Mouse (Mus musculus) layer of hippocampus, postnatal 25 days (tissue): Measurements from ENCODE around the gene Hrh3. TPM values are rescaled to one million over a fixed set of nuclear protein-coding genes. Genes with fewer than 3 reads are reported as not detected.

ENCODE experiments used
- DNase-seq, 2 experiments: peaks; one replicate each; pipeline ENCODE4 v3.0.0; 2022; ENCODE audit warnings: mixed read lengths in 2 of 2, low spot score in 1 of 2; ENCODE audit errors: extremely low spot score in 1 of 2
- total RNA-seq, 2 experiments: library from RNA; stranded (reverse); gene quantifications; 2 replicates each; pipeline ENCODE4 v1.2.3; 2021

Gene Hrh3
- total RNA-seq: 10 to 100 TPM; 45.3 to 50.7 TPM

DNA sequence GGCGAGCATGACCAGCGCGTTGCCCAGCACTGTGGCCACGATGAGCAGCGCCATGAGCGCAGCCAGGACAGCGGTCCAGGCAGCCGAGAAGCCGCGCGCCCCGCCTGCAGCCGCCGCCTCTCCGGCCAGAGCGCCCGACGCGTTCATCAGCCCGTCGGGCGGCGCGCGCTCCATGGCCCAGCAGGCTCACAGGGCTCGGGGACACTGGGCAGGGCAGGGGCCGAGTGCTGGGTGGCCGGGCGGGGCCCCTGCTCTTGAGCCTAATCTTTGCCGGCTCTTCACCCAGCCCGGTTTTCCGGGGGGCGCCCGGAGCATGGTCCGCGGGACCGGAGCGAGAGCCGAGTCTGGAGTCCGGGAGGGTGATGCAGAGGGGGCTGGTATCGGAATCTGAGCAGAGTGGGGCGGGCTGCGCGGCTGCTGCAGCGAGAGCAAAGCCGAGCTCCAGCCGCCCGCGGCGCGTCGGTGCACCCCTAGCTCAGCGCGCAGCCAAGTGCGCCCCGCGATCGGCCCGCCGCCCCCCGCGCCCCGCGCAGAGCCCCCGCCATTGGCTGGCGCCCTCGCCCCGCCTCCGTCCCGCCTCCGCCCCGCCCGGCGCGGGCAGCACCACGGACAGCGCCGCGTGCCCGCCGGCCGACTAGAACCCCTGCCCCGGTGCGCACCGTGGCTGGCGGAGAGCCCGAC, at the start of gene Hrh3:
Gene Hrh3 (minus strand): TSS at position 511 of the 681 bp plus-strand sequence.
- peak; percentile 56 to 60 for DNase-seq

DNA sequence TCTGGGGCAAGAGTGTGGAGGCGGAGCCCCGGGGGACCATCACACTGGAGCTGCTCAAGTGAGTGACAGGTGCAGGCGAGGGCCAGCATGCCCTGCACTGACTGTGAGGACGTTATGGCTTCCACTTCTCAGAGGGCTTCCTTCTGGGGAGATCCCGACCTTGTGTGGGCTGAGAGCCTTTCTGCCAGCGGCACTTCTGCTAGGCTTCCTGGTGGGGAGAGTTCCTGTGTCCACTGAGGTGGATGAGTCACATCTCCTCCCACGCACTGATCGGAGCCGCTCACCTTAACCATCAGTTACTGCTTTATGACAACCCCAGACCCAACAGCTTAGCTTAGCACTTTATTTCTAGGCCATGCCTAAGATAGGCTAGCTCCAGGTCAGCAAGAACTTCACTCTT, 44.3 kb upstream of the Hrh3 start:
- no peak for DNase-seq

DNA sequence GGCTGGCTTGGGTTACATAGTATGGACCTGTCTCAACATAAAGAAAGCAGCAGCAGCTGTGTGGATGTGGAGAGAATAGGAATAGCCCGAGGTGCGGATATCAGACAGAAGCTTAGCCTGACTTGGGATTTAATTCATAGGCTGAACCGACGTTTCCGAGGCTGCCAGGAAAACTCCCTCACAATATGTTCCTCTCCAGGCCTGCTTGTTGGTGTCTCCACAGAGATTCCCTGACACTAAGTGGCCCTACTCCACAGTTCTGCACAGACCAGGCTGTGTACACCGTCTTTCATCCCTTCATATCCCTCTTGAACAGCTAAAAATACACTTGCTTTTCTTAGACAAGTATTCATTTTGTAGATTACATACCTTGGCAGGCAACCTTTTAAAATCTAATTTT, 43.1 kb upstream of the Hrh3 start:
- DNase-seq: peak in 1 of 2 experiments; percentile 11

DNA sequence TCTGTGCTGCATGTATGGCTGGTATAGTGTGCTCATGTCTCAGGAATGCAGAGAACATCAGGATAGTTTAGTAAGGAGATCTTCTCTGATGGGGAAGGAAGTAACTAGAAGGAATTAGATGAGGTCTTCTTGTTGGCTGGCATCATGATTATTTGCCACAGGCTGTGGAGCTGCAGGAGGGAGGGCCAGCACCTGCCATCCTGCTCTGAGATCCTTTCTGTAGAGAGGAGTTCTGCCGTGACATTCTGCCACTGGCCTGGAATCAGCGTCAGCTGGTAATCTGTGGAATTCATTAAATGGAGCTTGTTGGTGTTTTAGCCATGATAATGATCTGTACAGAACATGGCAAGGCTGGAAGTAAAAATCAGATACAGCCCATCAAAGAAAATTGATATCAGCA, 41.8 kb upstream of the Hrh3 start:
- DNase-seq: no peak

DNA sequence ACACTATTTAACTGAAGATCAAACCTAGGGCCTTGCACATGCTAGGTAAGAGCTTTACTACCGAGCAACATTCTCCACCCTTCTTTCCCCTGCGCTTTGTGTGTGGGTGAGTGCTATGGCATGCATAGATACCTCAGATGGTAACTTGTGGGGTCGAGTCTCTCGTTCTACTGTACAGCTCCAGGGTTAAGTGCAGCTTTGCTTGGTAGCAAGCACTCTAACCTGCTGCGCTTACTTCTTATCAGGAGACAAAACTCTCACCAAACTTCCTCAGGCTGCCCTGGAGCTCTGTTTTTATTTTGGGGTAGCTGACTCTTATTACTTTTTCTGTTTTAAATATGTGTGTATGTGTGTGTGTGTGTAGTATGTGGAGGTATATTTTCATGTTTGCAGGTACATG, 31.1 kb upstream of the Hrh3 start:
- no peak for DNase-seq

DNA sequence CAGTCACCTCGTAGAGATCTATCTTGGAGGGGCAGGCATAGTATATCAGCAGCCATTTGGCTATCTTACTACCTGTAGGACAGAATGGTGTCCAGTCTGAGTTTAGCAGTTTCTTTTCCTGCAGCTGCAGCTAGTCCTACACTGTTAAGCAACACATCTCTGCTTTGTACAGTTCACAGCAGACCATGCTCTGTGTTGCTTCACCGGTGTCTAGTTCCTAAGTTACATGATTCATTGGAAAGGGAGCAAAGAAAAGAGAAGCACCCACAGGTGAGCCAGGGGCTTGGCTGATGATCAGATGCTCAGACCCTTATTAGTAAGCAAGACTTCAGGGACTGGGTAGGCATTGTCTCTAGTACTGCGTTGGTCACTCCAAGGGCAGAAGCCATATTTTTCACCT, 29.6 kb upstream of the Hrh3 start:
- DNase-seq: no peak

DNA sequence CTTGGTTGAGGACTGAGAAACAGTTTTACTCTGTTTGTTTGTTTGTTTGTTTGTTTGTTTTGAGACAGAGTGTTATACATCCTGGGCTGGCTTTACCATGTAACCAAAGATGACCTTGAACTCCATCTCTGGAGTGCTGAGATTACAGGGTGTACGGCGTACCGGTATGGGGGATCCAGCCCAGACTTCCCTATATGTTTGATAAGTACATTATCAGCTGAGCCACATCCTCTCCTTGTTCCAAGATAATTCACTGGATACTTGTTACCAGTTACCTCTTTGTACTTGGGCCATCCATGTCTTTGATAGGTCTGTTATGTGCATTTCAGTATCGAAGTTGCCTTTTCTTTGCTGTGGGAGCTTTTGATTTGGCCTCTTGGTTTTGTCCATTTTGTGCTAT, 28.9 kb upstream of the Hrh3 start:
- DNase-seq: no peak

DNA sequence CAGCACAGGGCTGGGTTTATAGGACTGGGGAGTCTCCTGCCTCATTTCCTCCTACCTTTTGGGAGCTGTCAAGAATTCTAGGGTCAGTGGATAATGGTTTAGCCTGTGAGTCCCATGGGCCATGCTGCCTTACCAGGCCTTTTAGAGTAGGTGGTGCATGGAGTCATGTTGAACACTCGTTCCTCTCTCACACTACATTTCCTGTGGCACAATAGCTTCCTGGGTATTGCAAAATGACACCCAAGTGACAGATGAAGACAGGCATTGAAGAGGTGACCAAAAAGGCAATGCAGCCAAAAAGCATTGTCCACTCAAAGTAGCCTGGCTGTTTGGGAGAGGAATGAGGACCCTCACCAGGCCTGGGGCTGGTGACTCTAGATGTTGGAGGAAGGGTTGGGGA, 23.4 kb upstream of the Hrh3 start:
- no peak for DNase-seq

DNA sequence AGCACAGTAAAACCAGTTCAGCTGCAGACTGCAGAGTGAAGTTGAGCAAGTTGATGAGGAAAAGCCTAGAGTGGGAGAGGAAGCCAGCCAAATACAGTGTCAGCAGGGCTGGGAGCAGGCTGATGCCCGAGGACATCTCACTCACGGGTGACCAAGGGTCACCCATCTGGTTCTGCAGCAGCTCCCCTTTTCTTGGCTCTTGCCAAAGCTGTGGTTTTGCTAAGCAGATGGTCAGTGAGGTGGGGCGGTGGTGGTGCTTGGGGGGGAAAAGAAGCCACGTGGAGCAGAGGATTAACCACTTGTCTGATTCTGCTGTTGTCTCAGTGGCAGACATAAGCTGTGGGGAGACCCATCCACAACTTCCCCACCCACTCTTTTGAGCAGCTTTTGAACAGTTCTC, 21.9 kb upstream of the Hrh3 start:
- DNase-seq: peak in 1 of 2 experiments; percentile 29

DNA sequence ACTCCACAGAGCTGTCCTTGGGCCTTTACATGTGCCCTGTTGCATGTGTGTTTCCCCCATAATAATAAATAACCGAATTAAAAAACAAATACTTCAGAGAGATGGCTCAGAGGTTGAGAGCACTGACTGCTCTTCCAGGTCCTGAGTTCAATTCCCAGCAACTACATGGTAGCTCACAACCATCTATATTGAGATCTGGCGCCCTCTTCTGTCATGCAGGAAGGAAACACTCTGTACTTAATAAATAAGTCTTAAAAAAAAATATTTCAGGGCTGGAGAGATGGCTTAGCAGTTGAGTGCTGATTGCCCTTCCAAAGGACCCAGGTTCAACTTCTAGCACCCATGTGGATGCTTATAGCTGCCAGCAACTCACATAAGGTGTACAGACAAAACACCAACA, 19.9 kb upstream of the Hrh3 start:
- no peak for DNase-seq

DNA sequence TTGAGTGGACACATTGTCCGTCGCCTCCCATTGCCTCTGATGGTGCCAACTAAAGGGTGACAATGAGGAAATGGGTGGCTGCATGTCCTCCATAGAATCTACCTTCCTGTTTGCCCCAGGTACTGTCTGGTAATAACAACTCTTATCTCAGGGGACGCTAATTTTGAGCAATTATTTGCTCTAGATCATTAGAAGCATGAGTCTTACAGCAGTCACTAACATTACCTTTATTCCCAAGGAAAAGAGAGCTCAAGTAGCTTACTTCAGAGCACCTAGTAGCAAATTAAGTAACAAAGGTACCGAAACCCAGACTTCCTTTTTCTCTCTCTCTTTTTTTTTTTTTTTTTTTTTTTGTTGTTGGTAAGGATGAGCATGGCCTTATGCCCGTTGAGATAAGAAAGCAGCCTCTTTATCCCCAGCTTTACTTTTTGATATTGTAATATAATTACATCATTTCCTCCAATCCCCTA, 16.0 kb upstream of the Hrh3 start:
- no peak for DNase-seq

DNA sequence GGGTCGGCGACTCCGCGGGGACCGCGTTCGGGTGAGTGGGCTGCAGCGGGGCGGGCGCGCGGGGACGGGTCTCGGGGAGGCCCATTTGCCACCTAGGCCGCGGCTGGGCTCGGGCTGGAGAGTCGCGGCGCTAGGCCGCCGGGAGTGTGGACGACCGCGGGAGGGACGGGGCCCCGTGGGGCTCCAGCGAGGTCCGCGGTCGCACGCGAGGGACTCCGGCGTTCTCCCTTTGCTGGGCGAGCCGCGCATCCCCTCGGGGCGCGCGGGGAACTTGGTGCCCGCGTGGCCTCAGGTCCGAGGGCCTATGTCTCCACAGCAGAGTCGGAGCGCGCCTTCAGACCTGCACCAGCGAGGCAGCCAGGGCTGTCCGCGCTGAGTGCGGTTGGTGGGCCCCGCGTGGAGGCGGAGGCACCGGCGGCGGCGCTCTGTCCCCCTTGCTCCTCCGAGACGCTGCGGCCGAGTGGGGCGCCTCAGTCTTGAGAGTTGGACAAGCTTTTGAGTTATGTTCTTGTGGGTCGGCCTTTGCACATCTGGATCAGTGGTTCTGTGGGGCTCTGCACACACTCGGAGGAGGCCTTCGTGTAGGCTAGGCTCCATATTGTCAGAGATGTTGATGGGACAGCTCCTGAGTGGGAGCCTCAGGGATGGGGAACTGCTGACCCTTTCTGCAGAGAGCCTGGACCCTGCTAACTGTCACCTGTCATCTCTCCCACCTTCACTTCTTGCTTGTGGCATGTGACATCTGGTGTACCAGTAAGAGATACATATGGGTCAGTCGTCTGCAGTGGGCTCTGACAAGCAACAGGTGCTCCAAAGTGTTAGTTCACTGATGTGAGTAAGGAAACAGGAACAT, 15.4 kb upstream of the Hrh3 start:
- no peak for DNase-seq

DNA sequence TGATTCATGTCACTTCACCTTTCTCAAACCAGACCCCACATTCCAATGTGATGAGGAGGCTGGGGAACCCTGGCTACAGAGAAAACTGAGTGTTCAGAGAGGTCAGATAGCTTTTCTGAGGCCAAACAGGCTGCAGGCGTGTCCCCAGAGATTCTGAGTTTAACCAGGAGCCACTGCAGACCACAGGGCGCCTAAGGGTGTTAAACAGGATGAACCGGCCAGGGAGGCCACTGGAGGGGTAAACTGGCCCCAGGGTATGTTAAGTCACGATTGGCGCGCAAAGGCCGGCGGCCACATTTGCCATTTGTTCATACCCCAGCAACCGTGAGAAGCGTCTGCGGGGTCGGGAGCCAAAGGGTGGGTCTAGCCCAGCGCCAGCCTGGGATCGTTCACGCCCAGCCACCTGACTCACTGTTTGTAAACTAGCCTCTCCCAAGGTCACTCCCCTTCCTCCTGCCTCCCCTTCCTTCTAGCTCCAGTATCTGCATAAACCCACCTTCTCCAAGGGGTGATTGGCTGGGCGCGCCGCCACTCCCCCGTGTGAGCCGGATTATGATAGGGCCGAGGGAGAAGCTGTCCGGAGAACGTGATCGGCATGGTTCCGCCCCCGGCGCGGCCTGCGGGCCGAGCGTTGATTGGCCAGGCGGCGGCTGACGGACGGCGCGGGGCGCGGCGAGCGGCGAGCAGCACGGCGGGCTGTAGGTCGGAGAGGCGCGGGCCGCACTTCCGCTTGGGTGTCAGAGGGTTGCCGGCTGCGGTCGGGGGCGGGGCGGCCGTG, 14.6 kb upstream of the Hrh3 start, which contains the start of gene Osbpl2:
Gene Osbpl2 (plus strand): TSS at position 646 of the 778 bp plus-strand sequence.
- peak; percentile 98 to 99 for DNase-seq

DNA sequence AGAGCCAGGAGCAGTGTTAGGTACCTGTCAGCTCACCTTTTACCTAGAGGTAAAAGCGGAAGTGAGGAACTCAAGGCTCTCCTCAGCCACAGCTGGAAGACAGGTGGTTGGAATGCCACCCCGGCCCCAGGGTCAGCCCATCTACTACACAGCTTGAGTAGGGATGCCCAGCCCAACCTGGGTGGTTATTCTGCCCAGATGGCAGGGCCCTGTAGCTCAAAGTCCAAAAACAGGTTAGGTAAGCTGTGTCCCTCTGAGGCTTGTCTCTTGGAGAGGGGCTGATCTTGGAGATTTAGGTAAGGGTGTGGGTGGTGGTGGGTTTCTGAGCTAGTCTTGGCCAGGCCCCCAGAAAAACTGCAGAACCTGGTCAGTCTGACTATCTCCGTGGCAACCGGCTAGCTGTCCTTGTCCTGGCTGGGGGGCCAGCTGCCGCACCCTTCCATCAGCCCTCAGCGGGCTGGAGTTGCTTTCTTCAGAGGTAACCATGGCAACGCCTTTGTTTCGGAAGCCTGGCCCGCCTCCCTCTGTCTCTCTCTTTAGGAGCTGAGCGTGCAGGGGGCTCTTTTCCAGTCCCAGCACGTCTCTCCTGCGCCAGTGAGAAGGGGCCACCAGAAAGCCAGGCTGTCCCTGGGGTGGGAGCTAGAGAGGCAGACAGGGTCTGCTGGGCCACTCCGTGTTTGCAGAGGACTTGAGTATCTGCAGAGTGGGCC, 13.4 kb upstream of the Hrh3 start:
- no peak for DNase-seq

DNA sequence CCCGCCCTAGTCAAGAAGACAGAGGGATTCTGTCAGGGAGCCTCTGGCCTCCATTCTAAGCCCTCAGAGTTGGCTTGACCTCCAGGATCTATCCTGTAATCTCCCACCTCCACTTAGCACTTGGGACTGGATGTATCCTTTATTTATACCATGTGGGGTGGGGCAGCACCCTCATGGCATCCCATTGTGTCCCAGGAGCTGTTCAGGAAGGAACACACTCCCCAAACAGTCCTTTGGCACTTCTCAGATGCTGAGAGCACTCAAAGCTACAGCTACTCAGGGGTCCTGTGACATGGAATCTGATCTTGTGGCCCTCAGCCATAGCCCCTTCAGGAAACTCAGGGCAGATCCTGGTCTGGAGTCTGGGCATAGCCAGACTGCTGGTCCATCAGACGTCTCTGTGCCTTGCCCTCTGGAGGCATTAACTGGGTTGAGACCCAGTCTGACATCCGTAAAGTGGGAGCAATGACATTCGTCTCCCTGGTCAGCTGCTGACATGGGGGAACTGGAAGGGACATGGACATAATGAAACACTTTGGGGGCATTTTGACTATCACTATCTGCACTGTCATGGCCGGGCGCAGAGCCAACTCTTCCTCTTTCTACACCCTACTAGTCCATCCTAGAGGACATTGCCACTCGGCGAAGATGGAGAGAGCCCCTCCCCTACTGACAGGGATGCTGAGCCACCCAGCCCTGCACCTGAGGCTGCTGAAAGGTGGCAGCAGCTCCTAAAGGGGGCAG, 12.6 kb upstream of the Hrh3 start:
- DNase-seq: no peak

DNA sequence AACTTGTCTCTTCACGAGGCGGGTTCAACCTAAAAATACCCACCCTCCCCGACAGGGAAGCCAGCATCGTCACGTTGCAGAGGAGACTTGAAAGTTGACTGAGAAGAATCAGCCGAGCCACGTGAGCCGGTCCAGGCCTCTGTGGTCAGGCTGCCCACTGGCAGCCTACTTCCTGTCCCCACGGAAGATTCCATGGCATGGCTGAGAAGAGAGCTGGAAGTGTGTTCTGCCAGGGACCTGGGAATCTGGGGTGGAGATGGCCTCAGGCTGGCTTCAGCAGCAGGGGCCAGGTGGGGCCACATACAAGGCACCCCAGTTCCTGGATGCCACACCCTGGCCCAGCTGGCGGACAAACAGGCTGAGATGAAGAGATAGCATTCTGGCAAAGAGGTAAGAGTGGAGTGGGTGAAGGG, 11.8 kb upstream of the Hrh3 start:
- DNase-seq: no peak

DNA sequence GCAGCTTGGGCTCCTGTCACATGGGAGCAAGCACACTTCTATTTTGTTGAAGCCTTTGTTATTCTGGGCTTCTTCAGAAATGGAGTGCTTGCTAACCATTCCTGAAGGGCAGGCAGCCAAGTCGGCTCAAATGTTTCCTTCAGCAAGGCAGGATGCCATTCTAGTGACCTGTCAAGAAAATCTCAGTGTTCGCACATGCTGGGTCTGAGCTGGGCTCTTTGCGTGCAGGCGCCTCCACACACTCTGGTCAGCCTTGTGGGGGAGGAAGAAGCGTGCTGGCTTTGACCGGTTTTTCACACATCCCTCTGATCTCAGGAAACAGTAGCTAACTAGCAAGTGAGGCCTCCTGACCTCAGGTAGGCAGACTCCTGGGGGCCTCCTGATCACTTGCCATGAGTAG, 11.0 kb upstream of the Hrh3 start:
- DNase-seq: no peak

DNA sequence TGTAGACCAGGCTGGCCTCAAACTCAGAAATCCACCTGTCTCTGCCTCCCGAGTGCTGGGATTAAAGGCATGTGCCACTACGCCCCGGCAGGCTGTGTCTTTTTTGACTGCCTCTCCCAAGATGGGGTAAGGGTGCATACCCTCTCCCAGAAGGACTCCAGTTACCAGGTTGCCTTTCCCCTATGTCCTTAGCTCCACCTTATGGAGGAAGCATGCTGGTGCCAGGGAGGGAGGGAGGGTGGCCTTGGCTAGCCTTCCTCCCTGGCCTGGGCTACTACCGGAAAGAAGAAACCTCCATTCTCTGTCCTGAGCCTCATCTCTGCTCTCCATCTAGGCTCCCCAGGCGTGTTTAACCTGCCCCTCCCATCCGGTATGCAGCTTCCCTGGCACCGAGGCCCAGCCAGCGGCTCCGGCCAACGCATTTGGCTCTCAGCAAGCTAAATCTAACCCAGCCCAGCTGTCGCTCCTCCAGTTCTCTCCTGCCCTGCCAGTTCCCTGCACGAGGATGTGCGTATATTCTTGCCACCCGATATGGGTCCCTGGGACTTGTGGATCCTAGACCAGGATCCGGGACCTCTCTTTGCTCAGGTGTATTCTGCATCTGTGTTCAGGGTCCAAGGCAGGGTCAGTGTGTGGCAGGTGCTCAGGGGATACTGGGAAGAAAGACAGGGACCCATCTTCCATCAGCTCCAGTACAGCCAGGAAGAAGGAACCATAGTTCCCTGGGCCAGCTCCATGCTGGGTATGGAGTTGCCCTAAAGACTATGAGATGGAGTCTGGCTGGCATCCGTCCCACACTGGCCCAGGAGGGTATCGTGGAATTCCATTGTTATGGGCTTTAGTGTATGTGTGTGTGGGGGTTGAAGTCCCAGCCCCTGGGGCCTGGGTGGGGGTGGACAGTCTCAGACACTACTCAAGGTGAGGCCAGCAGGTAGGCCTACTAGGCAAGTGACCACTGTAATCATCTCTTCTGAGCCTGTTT, 9.9 kb upstream of the Hrh3 start:
- DNase-seq: peak; percentile 40 to 47
